In genomic region chrX:42068875-42069257, GRCm38 (mm10) we compare ENCODE assay signal across 8 mouse cellular contexts. TPM values are rescaled to one million over a fixed set of nuclear protein-coding genes. Genes with fewer than 3 reads are reported as not detected.
DNase-seq lines count a peak whose midpoint lies in the region; ATAC-seq and TF ChIP-seq lines count a peak whose summit lies in the region.

No protein-coding gene starts in this region.

- peak overlapping the region; percentile 53 for H3K4me2 ChIP-seq in heart, embryonic 15.5 days
- peak overlapping the region; percentile 62 for H3K4me2 ChIP-seq in liver, embryonic 11.5 days

- peak overlapping the region; percentile 47; the same call in 1 of the 2 replicates for H3K9ac ChIP-seq in heart, embryonic 15.5 days
- H3K9ac ChIP-seq in liver, embryonic 11.5 days (ENCODE audit: low read depth, low read length) = peak overlapping the region; percentile 68

- H3K4me3 ChIP-seq in kidney, adult 2 months (ENCODE audit: insufficient read depth, low read depth, low read length) = peak overlapping the region; percentile 61
- peak overlapping the region; percentile 57 for H3K4me3 ChIP-seq in heart, embryonic 15.5 days
- H3K4me3 ChIP-seq in liver, embryonic 11.5 days (ENCODE audit: low read depth, low read length) = peak overlapping the region; percentile 59

- no peaks in the 10 kb centered on the region for H3K9me3 ChIP-seq in heart, embryonic 15.5 days (replicated peaks)
- no peaks in the 10 kb centered on the region for H3K9me3 ChIP-seq in liver, embryonic 11.5 days (ENCODE audit: control insufficient read depth, low read length)

- no peak for DNase-seq in kidney, adult 2 months
- no peak for DNase-seq in kidney, adult 11 months
- peak; percentile 8 for DNase-seq in brain, adult 2 months (ENCODE audit: low read depth, low spot score)
- DNase-seq in liver, embryonic 11.5 days (ENCODE audit: low spot score) = no peak
- peak; percentile 46 for DNase-seq in naive thymus-derived CD4-positive, alpha-beta T cell, adult 2 months (ENCODE audit: low read depth)
- DNase-seq in ovary, postnatal 10 days (ENCODE audit: low spot score) = no peak
- DNase-seq in right cerebral cortex, postnatal 4 days = no peak

- 3% methylated on average over 3 of the region's 3 CpGs for WGBS in kidney, adult 2 months
- 6% methylated on average over 3 of the region's 3 CpGs for WGBS in heart, embryonic 15.5 days
- 15% methylated on average over 3 of the region's 3 CpGs for WGBS in liver, embryonic 11.5 days

- no peak for TF ChIP-seq POLR2A in kidney, adult 2 months (IDR thresholded peaks at IDR 0.05; ENCODE audit: low read depth, low read length)

- no peaks in the 10 kb centered on the region for H3K36me3 ChIP-seq in kidney, adult 2 months (ENCODE audit: control insufficient read depth, insufficient read depth, low read length)
- H3K36me3 ChIP-seq in heart, embryonic 15.5 days = no peaks in the 10 kb centered on the region
- H3K36me3 ChIP-seq in liver, embryonic 11.5 days (ENCODE audit: control insufficient read depth, insufficient read depth, low read length) = no peaks in the 10 kb centered on the region

- no peaks in the 10 kb centered on the region for H3K27me3 ChIP-seq in kidney, adult 2 months (replicated peaks; ENCODE audit: control insufficient read depth, insufficient read depth, low read length)
- H3K27me3 ChIP-seq in heart, embryonic 15.5 days = no peaks in the 10 kb centered on the region
- H3K27me3 ChIP-seq in liver, embryonic 11.5 days (replicated peaks; ENCODE audit: control insufficient read depth, insufficient read depth, low read length) = no peaks in the 10 kb centered on the region

- peak overlapping the region; percentile 97 for H3K27ac ChIP-seq in kidney, adult 2 months (ENCODE audit: insufficient read depth, low read depth, low read length)
- H3K27ac ChIP-seq in heart, embryonic 15.5 days = peak overlapping the region; percentile 94
- H3K27ac ChIP-seq in liver, embryonic 11.5 days (ENCODE audit: low read depth, low read length) = peak overlapping the region; percentile 90

- no peaks in the 10 kb centered on the region; the same call in 1 of the 2 replicates for H3K4me1 ChIP-seq in kidney, adult 2 months (ENCODE audit: control insufficient read depth, insufficient read depth, low read length)
- peaks cover 5% of the 10 kb centered on the region for H3K4me1 ChIP-seq in heart, embryonic 15.5 days (replicated peaks)
- H3K4me1 ChIP-seq in liver, embryonic 11.5 days (replicated peaks; ENCODE audit: control insufficient read depth, insufficient read depth, low read length) = peaks cover 4% of the 10 kb centered on the region; the same call in 1 of the 2 replicates

- TF ChIP-seq CTCF in kidney, adult 2 months (conservative IDR thresholded peaks at IDR 0.05; ENCODE audit: insufficient read depth, insufficient read length, low read depth, low read length) = no peak

- 0 out of 2 replicates have a peak, but pooled peaks have one; percentile 5 for ATAC-seq in heart, embryonic 15.5 days (replicated peaks; ENCODE audit: insufficient number of reproducible peaks, insufficient read depth, low FRiP score, low read depth)
- ATAC-seq in liver, embryonic 11.5 days (replicated peaks; ENCODE audit: low FRiP score) = peak; percentile 21

RNA-seq across cellular contexts. Expression of gene Xiap, which starts 9.4 kb away (rescaled TPM):
- 7.4 and 10.5 TPM in 2 replicates for polyA plus RNA-seq in kidney, adult 2 months (2012; rRNA removed)
- polyA plus RNA-seq in heart, embryonic 15.5 days (2015; fragmentation: Nextera tagmentation; extraction: Ambion mirVana) = 9.4 and 10.3 TPM in 2 replicates
- polyA plus RNA-seq in liver, embryonic 11.5 days (2014; fragmentation: Nextera tagmentation; extraction: Ambion mirVana) = 12.9 and 14.1 TPM in 2 replicates

Comparison
In these comparisons a context has a peak if more than half of its experiments do, and no peak if none do; other contexts are left out.
1. DNase-seq: peak in brain, adult 2 months (single experiment) and naive thymus-derived CD4-positive, alpha-beta T cell, adult 2 months (single experiment); none in kidney, adult 2 months (single experiment), kidney, adult 11 months (single experiment), liver, embryonic 11.5 days (single experiment), ovary, postnatal 10 days (single experiment) and right cerebral cortex, postnatal 4 days (single experiment).
2. Peak in every context shown above with its lines, with median percentiles within 50 percentile points of each other: H3K27ac ChIP-seq and H3K4me3 ChIP-seq.